ENCODE assay signal across 11 mouse cellular contexts in genomic region chr10:99409744-99410143, GRCm38 (mm10).
DNase-seq lines count a peak whose midpoint lies in the region; ATAC-seq and TF ChIP-seq lines count a peak whose summit lies in the region.
"Had no signal": no experiment of that assay in that cellular context is flagged by ENCODE, and none has a peak within 500 bp of the region (broad histone marks: within the 10 kb centered on the region; RNA-seq: fewer than 3 reads in every experiment).

No protein-coding gene starts in this region.

- TF ChIP-seq EP300 in stomach, postnatal 0 days (optimal IDR thresholded peaks at IDR 0.05) = no peak

- H3K9me3 ChIP-seq in stomach, embryonic 16.5 days (replicated peaks; ENCODE audit: control insufficient read depth, low read length) = no peaks in the 10 kb centered on the region; the same call in 1 of the 2 replicates
- no peaks in the 10 kb centered on the region for H3K9me3 ChIP-seq in stomach, postnatal 0 days (ENCODE audit: control insufficient read depth, low read length)
- 0 out of 2 replicates have a peak, but pooled peaks cover 4% of the 10 kb centered on the region for H3K9me3 ChIP-seq in heart, embryonic 12.5 days (replicated peaks)
- H3K9me3 ChIP-seq in kidney, embryonic 14.5 days (ENCODE audit: control insufficient read depth, low read length) = 0 out of 2 replicates have a peak, but pooled peaks cover 2% of the 10 kb centered on the region
- H3K9me3 ChIP-seq in hindbrain, embryonic 14.5 days (ENCODE audit: control insufficient read depth, low read length) = peaks cover 4% of the 10 kb centered on the region; the same call in 1 of the 2 replicates
- no peaks in the 10 kb centered on the region for H3K9me3 ChIP-seq in forebrain, postnatal 0 days (ENCODE audit: low read length)
- H3K9me3 ChIP-seq: embryonic facial prominence, embryonic 15.5 days had no signal

- 0 out of 2 replicates have a peak, but pooled peaks have one; percentile 29 for ATAC-seq in stomach, embryonic 16.5 days (ENCODE audit: insufficient read depth, low FRiP score)
- ATAC-seq in stomach, postnatal 0 days (ENCODE audit: low FRiP score, low TSS enrichment) = no peak
- peak; percentile 59; the same call in 1 of the 2 replicates for ATAC-seq in heart, embryonic 12.5 days (ENCODE audit: insufficient number of reproducible peaks, low FRiP score)
- 0 out of 2 replicates have a peak, but pooled peaks have one; percentile 9 for ATAC-seq in kidney, embryonic 14.5 days (ENCODE audit: low FRiP score, low TSS enrichment)
- ATAC-seq in hindbrain, embryonic 14.5 days (ENCODE audit: low FRiP score) = no peak
- ATAC-seq in forebrain, postnatal 0 days = no peak

- H3K9ac ChIP-seq in stomach, embryonic 16.5 days (ENCODE audit: low read length) = no peak overlapping the region
- no peak overlapping the region for H3K9ac ChIP-seq in stomach, postnatal 0 days (ENCODE audit: low read length)
- no peak overlapping the region for H3K9ac ChIP-seq in heart, embryonic 12.5 days
- no peak overlapping the region for H3K9ac ChIP-seq in kidney, embryonic 14.5 days (ENCODE audit: low read depth, low read length)
- H3K9ac ChIP-seq in hindbrain, embryonic 14.5 days = no peak overlapping the region
- no peak overlapping the region for H3K9ac ChIP-seq in forebrain, postnatal 0 days
- H3K9ac ChIP-seq: embryonic facial prominence, embryonic 15.5 days had no signal

- WGBS in stomach, embryonic 16.5 days = 64% methylated on average over 11 of the region's 11 CpGs
- WGBS in stomach, postnatal 0 days = 62% methylated on average over 11 of the region's 11 CpGs
- 61% methylated on average over 11 of the region's 11 CpGs for WGBS in heart, embryonic 12.5 days
- 67% methylated on average over 11 of the region's 11 CpGs for WGBS in kidney, embryonic 14.5 days
- WGBS in hindbrain, embryonic 14.5 days = 86% methylated on average over 11 of the region's 11 CpGs
- 70% methylated on average over 11 of the region's 11 CpGs for WGBS in forebrain, postnatal 0 days

- no peaks in the 10 kb centered on the region for H3K27me3 ChIP-seq in stomach, embryonic 16.5 days (ENCODE audit: control insufficient read depth, insufficient read depth, low read length)
- H3K27me3 ChIP-seq in stomach, postnatal 0 days (ENCODE audit: control insufficient read depth, insufficient read depth, low read length) = no peaks in the 10 kb centered on the region
- H3K27me3 ChIP-seq in heart, embryonic 12.5 days (replicated peaks) = no peaks in the 10 kb centered on the region
- no peaks in the 10 kb centered on the region for H3K27me3 ChIP-seq in kidney, embryonic 14.5 days (ENCODE audit: control insufficient read depth, insufficient read depth, low read length)
- no peaks in the 10 kb centered on the region for H3K27me3 ChIP-seq in hindbrain, embryonic 14.5 days (ENCODE audit: control insufficient read depth, insufficient read depth, low read length)
- H3K27me3 ChIP-seq in forebrain, postnatal 0 days (ENCODE audit: insufficient read depth, low read length) = no peaks in the 10 kb centered on the region
- H3K27me3 ChIP-seq: embryonic facial prominence, embryonic 15.5 days had no signal

- H3K4me2 ChIP-seq in stomach, embryonic 16.5 days (ENCODE audit: low read depth, low read length) = no peak overlapping the region
- H3K4me2 ChIP-seq in stomach, postnatal 0 days (replicated peaks; ENCODE audit: low read depth) = no peak overlapping the region
- H3K4me2 ChIP-seq in heart, embryonic 12.5 days = no peak overlapping the region
- H3K4me2 ChIP-seq in kidney, embryonic 14.5 days (replicated peaks; ENCODE audit: low read depth, low read length) = no peak overlapping the region
- H3K4me2 ChIP-seq in hindbrain, embryonic 14.5 days (replicated peaks) = no peak overlapping the region
- H3K4me2 ChIP-seq in forebrain, postnatal 0 days (ENCODE audit: low read depth) = no peak overlapping the region
- H3K4me2 ChIP-seq: embryonic facial prominence, embryonic 15.5 days had no signal

- DNase-seq in stomach, postnatal 0 days (ENCODE audit: low spot score) = no peak
- DNase-seq in hindbrain, embryonic 14.5 days (ENCODE audit: low spot score) = no peak
- DNase-seq in thymus, postnatal 0 days (ENCODE audit: low spot score) = no peak
- no peak for DNase-seq in forebrain, postnatal 0 days
- DNase-seq: gastrocnemius, postnatal 14 days; thymus, postnatal 36 days had no signal

- H3K4me3 ChIP-seq in stomach, embryonic 16.5 days (replicated peaks; ENCODE audit: low read length) = no peak overlapping the region
- no peak overlapping the region for H3K4me3 ChIP-seq in stomach, postnatal 0 days (ENCODE audit: low read depth, low read length)
- H3K4me3 ChIP-seq in heart, embryonic 12.5 days = no peak overlapping the region
- no peak overlapping the region for H3K4me3 ChIP-seq in kidney, embryonic 14.5 days (ENCODE audit: low read length)
- H3K4me3 ChIP-seq in hindbrain, embryonic 14.5 days (replicated peaks; ENCODE audit: low read length) = no peak overlapping the region
- no peak overlapping the region for H3K4me3 ChIP-seq in forebrain, postnatal 0 days (ENCODE audit: low read depth, low read length)
- H3K4me3 ChIP-seq: embryonic facial prominence, embryonic 15.5 days; midbrain, embryonic 10.5 days had no signal

- no peaks in the 10 kb centered on the region for H3K4me1 ChIP-seq in stomach, embryonic 16.5 days (ENCODE audit: control insufficient read depth, insufficient read depth, low read length)
- no peaks in the 10 kb centered on the region for H3K4me1 ChIP-seq in stomach, postnatal 0 days (replicated peaks; ENCODE audit: control insufficient read depth, insufficient read depth)
- H3K4me1 ChIP-seq in heart, embryonic 12.5 days (replicated peaks) = peaks cover 12% of the 10 kb centered on the region
- H3K4me1 ChIP-seq in kidney, embryonic 14.5 days (ENCODE audit: control insufficient read depth, insufficient read depth, low read length) = no peaks in the 10 kb centered on the region
- no peaks in the 10 kb centered on the region for H3K4me1 ChIP-seq in hindbrain, embryonic 14.5 days (replicated peaks; ENCODE audit: control insufficient read depth, insufficient read depth, low read length)
- no peaks in the 10 kb centered on the region for H3K4me1 ChIP-seq in forebrain, postnatal 0 days (ENCODE audit: insufficient read depth)
- H3K4me1 ChIP-seq: embryonic facial prominence, embryonic 15.5 days; midbrain, embryonic 10.5 days had no signal

- H3K36me3 ChIP-seq in stomach, embryonic 16.5 days (ENCODE audit: control insufficient read depth, insufficient read depth, low read length) = no peaks in the 10 kb centered on the region
- no peaks in the 10 kb centered on the region for H3K36me3 ChIP-seq in stomach, postnatal 0 days (ENCODE audit: control insufficient read depth, insufficient read depth, low read length)
- H3K36me3 ChIP-seq in heart, embryonic 12.5 days = no peaks in the 10 kb centered on the region
- H3K36me3 ChIP-seq in kidney, embryonic 14.5 days (ENCODE audit: control insufficient read depth, insufficient read depth, low read length) = no peaks in the 10 kb centered on the region
- H3K36me3 ChIP-seq in hindbrain, embryonic 14.5 days (replicated peaks; ENCODE audit: control insufficient read depth, insufficient read depth) = no peaks in the 10 kb centered on the region
- H3K36me3 ChIP-seq in forebrain, postnatal 0 days (ENCODE audit: insufficient read depth) = no peaks in the 10 kb centered on the region
- H3K36me3 ChIP-seq: embryonic facial prominence, embryonic 15.5 days; midbrain, embryonic 10.5 days had no signal

- no peak overlapping the region for H3K27ac ChIP-seq in stomach, embryonic 16.5 days (ENCODE audit: low read length)
- H3K27ac ChIP-seq in stomach, postnatal 0 days (replicated peaks) = no peak overlapping the region
- H3K27ac ChIP-seq in heart, embryonic 12.5 days (ENCODE audit: poor library complexity, severe bottlenecking) = peak overlapping the region; percentile 62
- H3K27ac ChIP-seq in kidney, embryonic 14.5 days (ENCODE audit: low read depth, low read length) = no peak overlapping the region
- H3K27ac ChIP-seq in hindbrain, embryonic 14.5 days = no peak overlapping the region
- H3K27ac ChIP-seq in forebrain, postnatal 0 days (ENCODE audit: low read depth, low read length) = no peak overlapping the region
- H3K27ac ChIP-seq: midbrain, embryonic 10.5 days had no signal

- no peak for TF ChIP-seq CTCF in stomach, postnatal 0 days (IDR thresholded peaks at IDR 0.05; ENCODE audit: low read depth)
- no peak for TF ChIP-seq CTCF in forebrain, postnatal 0 days (IDR thresholded peaks at IDR 0.05; ENCODE audit: low read depth)

Comparison
In these comparisons a context has a peak if more than half of its experiments do, and no peak if none do; other contexts are left out.
1. ATAC-seq: peak in stomach, embryonic 16.5 days (single experiment), heart, embryonic 12.5 days (single experiment) and kidney, embryonic 14.5 days (single experiment); none in stomach, postnatal 0 days (single experiment), hindbrain, embryonic 14.5 days (single experiment) and forebrain, postnatal 0 days (single experiment).